Comparison of ENCODE assay signal across 8 mouse cellular contexts in the genomic region with DNA sequence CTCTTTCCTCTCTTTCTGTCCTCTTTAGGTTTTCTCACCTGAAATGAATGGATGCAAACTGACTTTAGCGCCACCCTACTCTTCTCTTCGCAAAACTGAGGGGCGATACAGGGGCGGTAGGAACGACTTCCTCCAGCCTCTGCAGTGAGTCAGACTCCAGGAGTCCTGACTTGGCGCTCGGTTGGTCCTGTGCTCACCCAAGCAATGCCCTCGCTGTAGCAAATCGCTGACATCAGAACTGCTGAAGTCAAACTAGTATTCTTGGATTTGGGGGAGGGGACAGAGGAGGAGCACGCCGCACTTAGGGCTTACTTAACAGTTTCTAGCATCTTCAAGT. TPM values are rescaled to one million over a fixed set of nuclear protein-coding genes. Genes with fewer than 3 reads are reported as not detected.
DNase-seq lines count a peak whose midpoint lies in the region; ATAC-seq lines count a peak whose summit lies in the region.

A gene (minus strand): TSS at position 228 of the 337 bp plus-strand sequence.

- H3K9ac ChIP-seq in neural tube, embryonic 12.5 days, result peak within 1 kb of the TSS; percentile 69

- H3K4me2 ChIP-seq in neural tube, embryonic 12.5 days (replicated peaks), result peak within 1 kb of the TSS; percentile 91

- no peak within 1 kb of the TSS for H3K27ac ChIP-seq in neural tube, embryonic 12.5 days

- 10% methylated on average over 11 of the region's 11 CpGs for WGBS in neural tube, embryonic 12.5 days

- H3K36me3 ChIP-seq in erythroblast, embryonic 14.5 days (ENCODE audit: control insufficient read depth), result no peaks in the 10 kb centered on the region
- H3K36me3 ChIP-seq in neural tube, embryonic 12.5 days, result no peaks in the 10 kb centered on the region

- peaks cover 5% of the 10 kb centered on the region for H3K4me1 ChIP-seq in erythroblast, embryonic 14.5 days (ENCODE audit: control insufficient read depth)
- H3K4me1 ChIP-seq in neural tube, embryonic 12.5 days, result peaks cover 20% of the 10 kb centered on the region

- DNase-seq in thymus, postnatal 0 days (ENCODE audit: low spot score), result peak; percentile 4
- no peak for DNase-seq in thymus, adult 18-20 months
- no peak for DNase-seq in layer of hippocampus, postnatal 25 days (ENCODE audit: extremely low spot score in 1 of 2, low spot score in 1 of 2)
- no peak for DNase-seq in testis, postnatal 14 days (ENCODE audit: low spot score)

- H3K4me3 ChIP-seq in erythroblast, embryonic 14.5 days (replicated peaks), result peak within 1 kb of the TSS; percentile 51
- H3K4me3 ChIP-seq in neural tube, embryonic 12.5 days, result peak within 1 kb of the TSS; percentile 64

- peaks cover 5% of the 10 kb centered on the region; the same call in 1 of the 2 replicates for H3K9me3 ChIP-seq in erythroblast, embryonic 14.5 days (ENCODE audit: control insufficient read depth, low read length)
- H3K9me3 ChIP-seq in neural tube, embryonic 12.5 days, result no peaks in the 10 kb centered on the region

- peaks cover 72% of the 10 kb centered on the region for H3K27me3 ChIP-seq in erythroblast, embryonic 14.5 days (ENCODE audit: control insufficient read depth)
- peaks cover 24% of the 10 kb centered on the region; the same call in 1 of the 2 replicates for H3K27me3 ChIP-seq in neural tube, embryonic 12.5 days (replicated peaks)

- ATAC-seq in erythroblast, adult 5-6 weeks (replicated peaks; ENCODE audit: low FRiP score, poor library complexity, severe bottlenecking), result no peak
- peak; percentile 24 to 50; a peak in 2 of 4 replicates for ATAC-seq in hematopoietic stem cell, adult 5-6 weeks (replicated peaks in 1 of 2; ENCODE audit: insufficient read depth in 1 of 2, low FRiP score in 2 of 2, low TSS enrichment in 1 of 2, low read depth in 1 of 2, poor library complexity in 2 of 2, severe bottlenecking in 2 of 2)
- ATAC-seq in neural tube, embryonic 12.5 days (ENCODE audit: low FRiP score, low read depth), result no peak

RNA-seq across cellular contexts. Expression of the gene that starts here (rescaled TPM):
- polyA plus RNA-seq in erythroblast, embryonic 14.5 days (2012), result not detected in 2 replicates
- total RNA-seq in erythroblast, adult 5-6 weeks (2015; ENCODE audit: low replicate concordance), result not detected in 2 replicates
- total RNA-seq in erythroblast, adult 5-6 weeks (2017; ENCODE audit: low replicate concordance), result not detected in 2 replicates
- 12.8 and 13.6 TPM in 2 replicates for polyA plus RNA-seq in thymus, postnatal 0 days (2015; fragmentation: Nextera tagmentation; extraction: Ambion mirVana)
- total RNA-seq in hematopoietic stem cell, adult 5-6 weeks (2017), result 1.0 TPM in 1 of 2 replicates, not detected in the other
- 10 to 100 TPM; 31.0 to 35.4 TPM for total RNA-seq in layer of hippocampus, postnatal 25 days (2021)
- polyA plus RNA-seq in neural tube, embryonic 12.5 days (2016; fragmentation: Nextera tagmentation; extraction: Ambion mirVana), result 10.9 and 12.4 TPM in 2 replicates

Comparison
In these comparisons a context has a peak if more than half of its experiments do, and no peak if none do; other contexts are left out.
1. RNA of the gene that starts here (total RNA-seq): 31.0 to 35.4 TPM in layer of hippocampus, postnatal 25 days; 1.0 TPM in hematopoietic stem cell, adult 5-6 weeks and not detected in erythroblast, adult 5-6 weeks; every median in the first group is over 10 times any median in the second.
2. RNA of the gene that starts here (polyA plus RNA-seq): 12.8 to 13.6 TPM in thymus, postnatal 0 days and 10.9 to 12.4 TPM in neural tube, embryonic 12.5 days; not detected in erythroblast, embryonic 14.5 days; every median in the first group is over 10 times any median in the second.
3. ATAC-seq: peak in hematopoietic stem cell, adult 5-6 weeks (2 of 2); none in erythroblast, adult 5-6 weeks (single experiment) and neural tube, embryonic 12.5 days (single experiment).